Mouse (Mus musculus) lung, embryonic 16.5 days (tissue): Measurements from ENCODE around the gene Slc25a20. TPM values are rescaled to one million over a fixed set of nuclear protein-coding genes. Genes with fewer than 3 reads are reported as not detected.
A peak's percentile ranks its signal among the peaks of the same experiment; 100 is the strongest.

Experiments used
- ATAC-seq: fragments of 200-750 bp; cut with Nextera tagmentation; 2 replicates; pipeline ENCODE4 v1.8.0; 2017; ENCODE audit warnings: low read depth, mild to moderate bottlenecking, moderate library complexity
- H3K27ac ChIP-seq: fragments of 300-500 bp; sonication (generic); 2 replicates; pipeline ENCODE4 v1.5.1; 2014; ENCODE audit warnings: mild to moderate bottlenecking, control low read depth, low read length
- H3K27me3 ChIP-seq: fragments of 300-500 bp; sonication (generic); 2 replicates; pipeline ENCODE4 v1.6.1; 2014; ENCODE audit warnings: low read depth, low read length, mixed read lengths; ENCODE audit not compliant: control insufficient read depth, insufficient read depth
- H3K36me3 ChIP-seq: fragments of 300-500 bp; sonication (generic); 2 replicates; pipeline ENCODE4 v1.6.1; 2014; ENCODE audit warnings: low read length; ENCODE audit not compliant: control insufficient read depth, insufficient read depth
- H3K4me1 ChIP-seq: fragments of 300-500 bp; sonication (generic); replicated peaks from 2 replicates; pipeline ENCODE4 v1.6.1; 2014; ENCODE audit warnings: low read length, mixed read lengths; ENCODE audit not compliant: control insufficient read depth, insufficient read depth
- H3K4me2 ChIP-seq: fragments of 300-500 bp; sonication (generic); 2 replicates; pipeline ENCODE4 v1.6.1; 2014; ENCODE audit warnings: low read depth, low read length, control low read depth
- H3K4me3 ChIP-seq: fragments of 300-500 bp; sonication (generic); 2 replicates; pipeline ENCODE4 v1.5.1; 2014; ENCODE audit warnings: mild to moderate bottlenecking, low read length, control low read depth
- H3K9ac ChIP-seq: fragments of 300-500 bp; sonication (generic); 2 replicates; pipeline ENCODE4 v1.6.1; 2014; ENCODE audit warnings: low read length, control low read depth
- H3K9me3 ChIP-seq: fragments of 300-500 bp; sonication (generic); 2 replicates; pipeline ENCODE4 v1.6.1; 2016; ENCODE audit warnings: low read length; ENCODE audit not compliant: control insufficient read depth
- WGBS: fragments of 180-500 bp; shearing (Covaris S2); extraction: QIAGEN DNeasy Blood & Tissue Kit; methylation state at CpG from one replicate; pipeline ENCODE4 v1.1.7; 2014; 5-methylcytosine and 5-hydroxymethylcytosine counted together
- polyA plus RNA-seq: library from polyadenylated mRNA; unstranded; fragments of >200 nt; fragmentation: Nextera tagmentation; extraction: Ambion mirVana; gene quantifications from 2 replicates; pipeline ENCODE4 v1.2.1, GENCODE M21; 2015

The Slc25a20 gene
- 44.8 and 46.8 TPM in 2 replicates for polyA plus RNA-seq

- 3% methylated on average over 36 of the region's 37 CpGs for WGBS
- peak within 1 kb of the TSS; percentile 21 for H3K27ac ChIP-seq
Observed at GRCm38 (mm10) chr9:108661677-108662612, at the start of gene Slc25a20. TSS of gene Slc25a20 (plus strand) at chr9:108662088.

DNA sequence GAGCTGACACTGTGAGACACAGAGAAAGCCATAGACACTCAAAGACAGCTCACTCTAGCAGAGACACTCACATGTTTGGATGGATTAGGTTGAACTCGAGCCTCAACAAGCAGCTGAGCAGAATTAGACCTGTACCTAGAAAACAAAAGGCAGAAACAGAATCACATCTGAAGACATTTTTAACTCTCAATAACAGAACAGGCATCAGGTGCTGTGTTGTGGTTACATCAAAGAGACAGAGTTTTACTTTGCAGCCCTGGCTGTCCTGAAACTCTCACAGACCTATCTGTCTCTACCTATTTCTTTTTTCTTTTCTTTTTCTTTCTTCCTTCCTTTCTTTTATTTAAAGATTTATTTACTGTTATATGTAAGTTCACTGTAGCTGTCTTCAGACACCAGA, 44.6 kb upstream of the Slc25a20 start:
- ATAC-seq = no peak
- H3K9ac ChIP-seq = no peak overlapping the region
- H3K4me1 ChIP-seq = no peaks in the 10 kb centered on the region
- WGBS = 97% methylated on average over 1 of the region's 1 CpGs
- H3K4me2 ChIP-seq = no peak overlapping the region
- H3K27me3 ChIP-seq = no peaks in the 10 kb centered on the region
- H3K4me3 ChIP-seq = no peak overlapping the region
- no peak overlapping the region for H3K27ac ChIP-seq
- H3K36me3 ChIP-seq = peaks cover 26% of the 10 kb centered on the region
- no peaks in the 10 kb centered on the region for H3K9me3 ChIP-seq

More at GRCm38 (mm10) chr9:108661677-108662612, at the start of gene Slc25a20:
- peaks cover 4% of the 10 kb centered on the region for H3K4me1 ChIP-seq
- H3K9ac ChIP-seq = peak within 1 kb of the TSS; percentile 71
- H3K4me3 ChIP-seq = peak within 1 kb of the TSS; percentile 77
- no peaks in the 10 kb centered on the region for H3K9me3 ChIP-seq
- H3K27me3 ChIP-seq = no peaks in the 10 kb centered on the region
- peak; percentile 97 for ATAC-seq
- H3K36me3 ChIP-seq = no peaks in the 10 kb centered on the region
- peak within 1 kb of the TSS; percentile 65 for H3K4me2 ChIP-seq

- Histone ChIP-seq H3K4me2 (no peak overlapping the region), H3K4me3 (no peak overlapping the region), H3K36me3 (0 out of 2 replicates have a peak, but pooled peaks cover 6% of the 10 kb centered on the region), H3K9me3 (no peaks in the 10 kb centered on the region), H3K4me1 (peaks cover 7% of the 10 kb centered on the region), H3K27me3 (no peaks in the 10 kb centered on the region), H3K27ac (peak overlapping the region; percentile 38; the same call in 1 of the 2 replicates), H3K9ac (no peak overlapping the region)
- ATAC-seq = peak; percentile 91
- 28% methylated on average over 2 of the region's 2 CpGs for WGBS
Observed at GRCm38 (mm10) chr9:108626498-108626897, 35.4 kb upstream of the Slc25a20 start.

DNA sequence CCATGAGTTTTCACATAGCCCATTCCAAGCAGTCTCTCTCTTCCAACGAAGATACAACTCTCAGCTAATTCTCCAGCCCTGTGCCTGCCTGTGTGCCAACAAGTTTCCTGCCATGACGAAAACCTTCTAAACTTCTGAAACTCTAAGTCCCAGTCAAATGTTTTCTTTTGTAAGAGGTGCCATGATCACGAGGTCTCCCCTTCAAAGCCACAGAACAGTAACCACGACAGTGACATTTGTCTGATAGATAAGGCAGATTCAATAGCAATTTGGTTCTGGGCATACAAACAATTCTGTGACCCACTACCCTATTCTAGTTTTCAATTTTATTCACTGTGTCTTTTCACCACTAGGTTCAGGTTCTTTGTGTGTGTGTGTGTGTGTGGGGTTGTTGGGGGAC, 33.7 kb upstream of the Slc25a20 start:
- H3K27ac ChIP-seq = no peak overlapping the region
- ATAC-seq = no peak
- no peaks in the 10 kb centered on the region for H3K9me3 ChIP-seq
- no peak overlapping the region for H3K9ac ChIP-seq
- 0 out of 2 replicates have a peak, but pooled peaks cover 6% of the 10 kb centered on the region for H3K36me3 ChIP-seq
- H3K27me3 ChIP-seq = no peaks in the 10 kb centered on the region
- no peak overlapping the region for H3K4me3 ChIP-seq
- 74% methylated on average over 4 of the region's 4 CpGs for WGBS
- peaks cover 7% of the 10 kb centered on the region for H3K4me1 ChIP-seq
- no peak overlapping the region for H3K4me2 ChIP-seq

DNA sequence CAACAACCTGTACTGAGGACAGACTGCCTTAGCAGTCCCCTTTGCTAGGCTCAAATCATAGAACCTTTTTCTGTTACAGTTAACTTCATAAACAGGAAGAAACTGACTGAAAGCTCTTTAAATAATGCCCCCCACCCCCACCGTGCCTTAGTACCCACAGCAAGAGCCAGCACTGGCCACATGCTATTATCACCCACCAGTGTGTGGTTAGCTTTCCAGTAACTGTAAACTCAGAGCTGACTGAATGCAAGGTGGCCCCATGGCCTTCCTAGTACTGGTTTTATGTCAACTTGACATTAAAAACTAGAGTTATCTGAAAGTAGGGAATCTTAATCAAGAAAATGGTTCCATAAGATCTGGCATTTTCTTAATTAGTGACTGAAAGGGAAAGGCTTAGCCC, 31.2 kb upstream of the Slc25a20 start:
- ATAC-seq = no peak

GRCm38 (mm10) chr9:108631631-108632256, 30.1 kb upstream of the Slc25a20 start:
- H3K9ac ChIP-seq = no peak overlapping the region
- H3K27ac ChIP-seq = no peak overlapping the region
- 67% methylated on average over 5 of the region's 5 CpGs for whole genome bisulfite sequencing
- H3K4me3 ChIP-seq = no peak overlapping the region
- H3K9me3 ChIP-seq = no peaks in the 10 kb centered on the region
- no peak for ATAC-seq
- no peak overlapping the region for H3K4me2 ChIP-seq
- no peaks in the 10 kb centered on the region for H3K27me3 ChIP-seq
- peaks cover 3% of the 10 kb centered on the region for H3K4me1 ChIP-seq
- H3K36me3 ChIP-seq = no peaks in the 10 kb centered on the region

More for the DNA sequence above, 31.2 kb upstream of the Slc25a20 start:
- H3K27ac ChIP-seq = no peak overlapping the region
- peaks cover 7% of the 10 kb centered on the region for H3K4me1 ChIP-seq
- H3K36me3 ChIP-seq = no peaks in the 10 kb centered on the region
- no peaks in the 10 kb centered on the region for H3K9me3 ChIP-seq
- WGBS = 55% methylated on average over 1 of the region's 1 CpGs
- no peaks in the 10 kb centered on the region for H3K27me3 ChIP-seq
- H3K4me3 ChIP-seq = no peak overlapping the region
- H3K4me2 ChIP-seq = no peak overlapping the region
- H3K9ac ChIP-seq = no peak overlapping the region

DNA sequence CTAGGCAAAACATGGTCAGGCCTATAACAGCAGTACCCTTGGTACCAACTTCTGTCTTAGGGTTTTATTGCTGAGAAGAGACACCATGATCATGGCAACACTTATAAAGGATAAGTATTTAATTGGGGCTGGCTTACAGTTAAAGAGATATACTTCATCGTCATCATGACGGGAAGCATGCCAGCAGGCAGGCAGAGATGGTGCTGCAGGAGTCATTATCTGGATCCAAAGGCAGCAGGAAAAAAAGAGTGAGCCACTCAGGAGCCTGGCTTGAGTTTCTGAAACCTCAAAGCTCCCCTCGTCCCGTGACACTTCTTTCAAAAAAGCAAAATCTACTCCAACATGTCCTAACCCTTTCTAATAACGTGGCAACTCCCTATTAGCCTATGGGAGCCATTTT, 29.5 kb upstream of the Slc25a20 start:
- no peak for ATAC-seq
- no peaks in the 10 kb centered on the region for H3K36me3 ChIP-seq

GRCm38 (mm10) chr9:108633846-108634245, 28.0 kb upstream of the Slc25a20 start:
- no peaks in the 10 kb centered on the region for H3K27me3 ChIP-seq
- no peak for ATAC-seq
- H3K27ac ChIP-seq = no peak overlapping the region
- H3K9ac ChIP-seq = no peak overlapping the region
- H3K4me2 ChIP-seq = no peak overlapping the region
- H3K4me3 ChIP-seq = no peak overlapping the region
- no peaks in the 10 kb centered on the region for H3K4me1 ChIP-seq
- H3K9me3 ChIP-seq = no peaks in the 10 kb centered on the region
- 78% methylated on average over 2 of the region's 2 CpGs for WGBS
- H3K36me3 ChIP-seq = no peaks in the 10 kb centered on the region

More for the DNA sequence above, 29.5 kb upstream of the Slc25a20 start:
- Histone ChIP-seq H3K27me3 (no peaks in the 10 kb centered on the region), H3K27ac (no peak overlapping the region), H3K4me3 (no peak overlapping the region), H3K9me3 (no peaks in the 10 kb centered on the region), H3K4me1 (no peaks in the 10 kb centered on the region), H3K4me2 (no peak overlapping the region), H3K9ac (no peak overlapping the region)
- 77% methylated on average over 5 of the region's 5 CpGs for WGBS

DNA sequence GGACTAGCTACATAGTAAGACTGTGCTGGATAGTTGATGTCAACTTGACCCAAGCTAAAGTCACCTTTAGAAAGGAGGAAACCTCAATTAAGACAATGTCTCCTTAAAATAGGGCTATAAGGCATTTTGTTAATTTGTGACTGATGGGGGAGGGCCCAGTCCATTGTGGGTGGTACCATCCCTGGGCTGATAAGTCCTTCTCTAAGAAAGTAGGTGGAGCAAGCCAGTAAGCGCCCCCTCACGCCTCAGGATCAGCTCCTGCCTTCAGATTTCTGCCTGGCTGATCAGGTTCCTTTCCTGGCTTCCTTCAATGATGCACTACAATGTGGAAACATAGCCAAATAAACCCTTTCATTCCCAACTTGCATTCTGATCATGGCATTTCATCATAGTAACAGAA, 26.5 kb upstream of the Slc25a20 start:
- no peaks in the 10 kb centered on the region for H3K27me3 ChIP-seq
- 67% methylated on average over 2 of the region's 2 CpGs for WGBS
- H3K4me3 ChIP-seq = no peak overlapping the region
- H3K36me3 ChIP-seq = peaks cover 2% of the 10 kb centered on the region; the same call in 1 of the 2 replicates
- ATAC-seq = no peak
- no peak overlapping the region for H3K4me2 ChIP-seq
- H3K9me3 ChIP-seq = no peaks in the 10 kb centered on the region
- H3K27ac ChIP-seq = no peak overlapping the region
- no peak overlapping the region for H3K9ac ChIP-seq
- no peaks in the 10 kb centered on the region for H3K4me1 ChIP-seq
